Mouse (Mus musculus): ENCODE measurements around the gene Tmeff2. TPM values are rescaled to one million over a fixed set of nuclear protein-coding genes. Genes with fewer than 3 reads are reported as not detected.

The Tmeff2 gene
- total RNA-seq, 2 experiments from 2014 or later = 57.3 to 60.8 TPM

GRCm38 (mm10) chr1:50999793-51000192, 99.3 kb downstream of the Tmeff2 start:
- DNase-seq (ENCODE audit: low spot score in 2 of 2) = no peak
- Histone ChIP-seq H3K4me3 (no peak overlapping the region), H3K27ac (no peak overlapping the region)
- TF ChIP-seq CTCF (conservative IDR thresholded peaks at IDR 0.05) = no peak

DNA sequence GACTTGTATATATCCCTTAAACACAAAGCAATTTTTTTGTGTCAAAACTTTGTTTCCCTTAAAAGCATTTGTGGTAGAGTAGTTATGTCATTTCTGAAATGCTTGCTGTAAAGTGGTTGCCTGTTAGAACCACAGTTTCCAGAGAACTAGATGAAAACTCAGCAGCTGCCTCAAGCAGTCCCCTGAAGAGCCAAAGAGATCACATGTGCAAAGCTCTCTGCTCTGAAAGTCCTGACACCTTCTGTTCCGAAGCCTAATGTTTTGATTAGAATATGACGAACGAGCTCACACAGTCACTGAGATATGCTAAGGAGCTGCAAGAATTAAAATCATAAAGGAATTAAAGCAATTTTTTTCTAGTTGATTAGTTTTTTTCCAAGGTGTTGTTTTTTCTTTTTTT, 107.9 kb downstream of the Tmeff2 start:
- DNase-seq (ENCODE audit: low spot score in 2 of 2) = no peak
- H3K27ac ChIP-seq = peak overlapping the region; percentile 39; the same call in 1 of the 2 replicates
- no peak for TF ChIP-seq CTCF (conservative IDR thresholded peaks at IDR 0.05)
- no peak overlapping the region for H3K4me3 ChIP-seq

DNA sequence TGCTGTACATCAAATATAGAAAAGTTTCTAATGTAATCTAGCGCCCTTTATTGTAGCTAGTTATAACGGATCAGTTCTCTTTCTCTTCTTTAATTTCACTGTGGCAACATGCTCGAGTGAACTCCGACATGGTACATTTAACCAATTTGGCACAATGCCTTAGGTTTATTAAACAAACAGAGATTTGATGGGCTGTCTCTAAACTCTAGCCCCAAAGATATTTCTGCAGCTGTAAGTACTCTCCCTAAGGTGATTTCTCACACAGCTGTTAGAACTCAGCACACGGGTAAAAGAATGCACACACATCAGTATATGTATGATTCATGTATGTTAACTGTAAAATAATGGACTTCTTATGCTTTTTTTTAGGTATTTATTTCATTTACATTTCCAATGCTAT, 139.8 kb downstream of the Tmeff2 start:
- TF ChIP-seq CTCF (conservative IDR thresholded peaks at IDR 0.05) = no peak
- Histone ChIP-seq H3K27ac (no peak overlapping the region), H3K4me3 (no peak overlapping the region)
- no peak for DNase-seq (ENCODE audit: low spot score in 2 of 2)

DNA sequence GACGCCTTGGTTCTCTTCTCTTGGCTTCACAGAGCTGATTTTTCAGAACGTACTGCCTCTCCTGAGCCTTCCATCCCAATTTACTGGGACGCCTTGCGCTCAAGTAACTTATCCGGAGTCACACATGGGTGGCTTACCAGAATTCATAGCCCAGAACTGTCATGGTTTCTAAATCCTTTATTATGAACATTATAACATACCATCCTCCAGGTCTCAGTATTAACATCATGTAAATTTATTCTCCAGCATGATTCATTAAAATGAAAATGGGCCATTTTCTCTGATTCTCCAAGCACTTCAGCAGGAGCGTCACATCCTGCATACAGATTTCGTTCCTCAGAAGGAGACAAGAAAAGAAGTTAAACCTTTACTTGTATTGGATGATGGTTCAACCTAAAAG, 144.4 kb downstream of the Tmeff2 start:
- TF ChIP-seq CTCF (conservative IDR thresholded peaks at IDR 0.05) = no peak
- Histone ChIP-seq H3K27ac (0 out of 2 replicates have a peak overlapping the region, but pooled peaks have one; percentile 18), H3K4me3 (no peak overlapping the region)
- no peak for DNase-seq (ENCODE audit: low spot score in 2 of 2)

DNA sequence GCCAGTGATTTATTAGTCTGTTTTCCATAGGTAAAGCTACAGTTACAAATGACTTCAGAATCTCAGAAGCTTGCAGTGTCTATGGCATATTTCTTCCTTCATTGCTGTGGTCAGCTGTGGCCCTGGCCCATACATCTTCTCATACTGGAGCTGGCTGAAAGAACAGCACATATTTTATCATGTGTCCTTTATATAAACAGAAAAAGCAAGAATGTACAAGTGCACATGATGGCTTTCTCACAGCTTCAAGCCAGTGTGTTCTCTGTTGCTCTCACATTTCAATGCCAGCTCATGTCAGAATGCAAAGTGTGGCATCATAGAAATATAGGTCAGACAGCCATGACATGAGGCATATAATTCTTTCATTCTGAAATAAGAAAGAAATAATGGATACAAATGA, 164.1 kb downstream of the Tmeff2 start:
- DNase-seq (ENCODE audit: low spot score in 2 of 2) = no peak
- Histone ChIP-seq H3K4me3 (no peak overlapping the region), H3K27ac (no peak overlapping the region)
- TF ChIP-seq CTCF (conservative IDR thresholded peaks at IDR 0.05) = no peak

DNA sequence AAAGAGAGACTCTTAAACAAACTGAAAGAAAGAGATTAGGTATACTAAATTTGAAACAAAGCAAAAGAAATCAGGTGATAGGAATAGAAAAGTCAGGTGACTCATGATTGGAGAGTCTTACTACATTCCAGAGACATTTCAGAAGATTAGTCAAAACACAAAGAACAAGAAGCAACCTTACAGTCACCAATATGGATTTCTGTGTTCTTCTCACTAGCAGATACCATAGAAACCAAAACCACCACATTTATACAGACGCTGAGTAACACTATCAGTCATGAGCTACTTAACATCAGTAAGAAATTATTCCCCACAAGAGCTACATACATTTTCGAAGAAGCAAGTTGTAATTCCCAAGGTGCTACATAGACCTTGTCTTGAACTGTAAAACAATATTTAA, 165.2 kb downstream of the Tmeff2 start:
- Histone ChIP-seq H3K4me3 (no peak overlapping the region), H3K27ac (no peak overlapping the region)
- no peak for TF ChIP-seq CTCF (conservative IDR thresholded peaks at IDR 0.05)
- no peak for DNase-seq (ENCODE audit: low spot score in 2 of 2)

DNA sequence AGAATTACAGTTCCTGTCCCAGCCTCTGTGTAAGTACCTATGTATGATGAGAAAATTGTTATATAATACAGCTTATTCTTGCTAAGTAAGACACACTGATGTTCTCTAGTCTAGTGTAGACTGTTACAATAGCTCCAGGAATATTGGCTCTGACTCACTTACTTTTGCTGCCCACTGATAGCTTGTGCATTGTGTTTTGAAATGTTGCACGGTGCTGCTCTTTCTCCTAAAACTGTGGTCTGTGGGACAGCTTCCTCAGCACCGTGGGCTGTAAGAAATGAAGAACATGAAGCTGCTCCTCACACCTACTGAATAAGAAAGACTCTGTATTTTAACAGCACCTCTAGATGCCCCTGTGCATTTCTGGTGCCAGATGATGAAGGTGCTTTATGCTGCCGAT, 168.4 kb downstream of the Tmeff2 start:
- TF ChIP-seq CTCF (conservative IDR thresholded peaks at IDR 0.05) = no peak
- peak overlapping the region; percentile 74; the same call in 1 of the 2 replicates for H3K27ac ChIP-seq
- H3K4me3 ChIP-seq = no peak overlapping the region
- DNase-seq (ENCODE audit: low spot score in 2 of 2) = no peak

DNA sequence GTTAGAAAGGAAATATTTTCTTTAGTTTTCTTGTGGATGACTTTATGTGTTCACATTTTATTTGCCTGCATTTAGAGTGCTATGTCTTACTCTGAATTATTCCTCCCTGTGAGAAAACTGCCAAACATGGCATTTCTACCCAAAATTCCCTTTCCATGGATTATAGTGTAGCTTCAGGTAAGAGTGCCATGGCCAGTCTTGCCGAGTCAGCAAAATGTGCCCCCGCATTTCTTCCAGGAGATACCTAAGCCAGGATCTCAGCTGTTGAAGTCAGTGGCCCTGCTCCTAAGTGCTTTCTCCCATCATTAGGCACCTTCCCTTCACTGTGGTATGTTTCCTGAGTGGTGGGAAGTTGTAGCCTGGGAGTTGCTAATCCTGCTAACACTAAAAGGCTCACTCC, 168.8 kb downstream of the Tmeff2 start:
- H3K27ac ChIP-seq = peak overlapping the region; percentile 74; the same call in 1 of the 2 replicates
- TF ChIP-seq CTCF (conservative IDR thresholded peaks at IDR 0.05) = no peak
- DNase-seq (ENCODE audit: low spot score in 2 of 2) = no peak
- H3K4me3 ChIP-seq = no peak overlapping the region

DNA sequence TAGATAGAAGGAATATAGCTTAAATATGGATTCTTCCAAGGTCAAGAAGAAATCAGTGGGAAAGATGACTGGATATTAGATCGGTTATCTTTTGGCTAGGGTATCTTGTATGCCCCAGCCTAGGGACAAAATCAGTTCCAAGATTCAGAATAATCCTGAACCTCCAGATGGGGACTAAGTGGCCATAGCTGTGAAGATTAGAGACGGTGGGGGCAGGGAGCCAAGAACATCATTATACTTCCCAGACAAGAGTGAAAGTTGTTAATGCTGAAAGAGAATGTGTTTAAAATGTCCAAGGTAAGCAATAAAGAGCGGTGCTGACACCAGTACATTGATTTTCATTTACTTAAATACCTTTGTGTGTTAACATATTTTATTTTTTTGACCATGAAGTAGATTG, 173.6 kb downstream of the Tmeff2 start:
- no peak for DNase-seq (ENCODE audit: low spot score in 2 of 2)
- no peak for TF ChIP-seq CTCF (conservative IDR thresholded peaks at IDR 0.05)
- no peak overlapping the region for H3K4me3 ChIP-seq

DNA sequence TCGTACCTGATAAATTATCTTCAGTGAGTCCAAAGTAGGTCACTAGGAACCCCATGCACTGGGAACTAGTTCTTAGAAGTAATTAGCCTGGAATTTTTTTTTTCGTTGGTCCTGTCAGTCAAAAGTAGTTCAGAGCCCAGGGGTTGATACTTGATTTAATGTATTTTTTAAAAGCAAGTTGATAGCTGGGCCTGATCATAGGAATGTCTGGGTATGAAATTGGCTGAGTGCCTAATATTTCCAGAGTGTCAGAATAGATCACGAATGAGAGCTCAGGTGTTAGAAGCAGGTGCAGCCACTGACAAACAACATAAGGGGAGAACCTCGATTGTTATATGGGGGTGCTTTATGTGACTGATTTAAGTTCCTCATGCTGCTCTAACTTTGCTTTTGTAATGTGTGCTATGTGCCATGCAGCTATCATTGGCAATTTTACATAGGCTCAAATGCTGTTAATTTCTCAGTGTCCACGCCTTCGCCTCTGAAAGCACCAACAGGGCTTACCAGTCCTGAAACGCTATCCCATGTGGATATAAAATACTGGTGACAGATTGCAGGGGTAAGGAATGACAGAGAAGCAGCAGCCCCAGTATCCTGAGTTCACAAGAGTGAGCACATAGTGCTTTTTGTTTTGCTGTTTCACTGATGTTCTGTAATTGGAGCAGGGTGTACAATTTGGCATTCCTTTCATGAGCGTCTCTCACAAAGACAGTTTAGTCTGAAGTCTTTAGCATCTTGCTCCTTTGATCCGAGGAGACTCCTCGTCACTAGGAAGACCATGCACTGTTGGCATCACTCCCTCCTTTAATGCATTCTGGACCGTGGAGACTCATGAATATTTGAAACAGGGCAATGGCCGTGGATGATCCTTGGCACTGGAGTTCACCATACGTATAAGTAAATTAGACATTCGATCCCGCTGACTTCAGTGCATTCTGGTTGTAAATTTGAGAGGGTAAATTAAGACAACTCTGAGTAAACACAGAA, 175.6 kb downstream of the Tmeff2 start:
- H3K27ac ChIP-seq = peak overlapping the region; percentile 55; the same call in 1 of the 2 replicates
- no peak for DNase-seq (ENCODE audit: low spot score in 2 of 2)
- H3K4me3 ChIP-seq = no peak overlapping the region; the same call in 1 of the 2 replicates
- no peak for TF ChIP-seq CTCF (conservative IDR thresholded peaks at IDR 0.05)

More for the DNA sequence above, 173.6 kb downstream of the Tmeff2 start:
- peak overlapping the region; percentile 23; the same call in 1 of the 2 replicates for H3K27ac ChIP-seq

GRCm38 (mm10) chr1:51088921-51089320, 188.5 kb downstream of the Tmeff2 start:
- TF ChIP-seq CTCF (conservative IDR thresholded peaks at IDR 0.05) = no peak

GRCm38 (mm10) chr1:51089803-51090202, 189.4 kb downstream of the Tmeff2 start:
- Histone ChIP-seq H3K4me3 (no peak overlapping the region), H3K27ac (no peak overlapping the region)
- no peak for TF ChIP-seq CTCF (conservative IDR thresholded peaks at IDR 0.05)
- DNase-seq (ENCODE audit: low spot score in 2 of 2) = no peak

More at GRCm38 (mm10) chr1:51088921-51089320, 188.5 kb downstream of the Tmeff2 start:
- H3K4me3 ChIP-seq = no peak overlapping the region
- H3K27ac ChIP-seq = no peak overlapping the region
- DNase-seq (ENCODE audit: low spot score in 2 of 2) = no peak

DNA sequence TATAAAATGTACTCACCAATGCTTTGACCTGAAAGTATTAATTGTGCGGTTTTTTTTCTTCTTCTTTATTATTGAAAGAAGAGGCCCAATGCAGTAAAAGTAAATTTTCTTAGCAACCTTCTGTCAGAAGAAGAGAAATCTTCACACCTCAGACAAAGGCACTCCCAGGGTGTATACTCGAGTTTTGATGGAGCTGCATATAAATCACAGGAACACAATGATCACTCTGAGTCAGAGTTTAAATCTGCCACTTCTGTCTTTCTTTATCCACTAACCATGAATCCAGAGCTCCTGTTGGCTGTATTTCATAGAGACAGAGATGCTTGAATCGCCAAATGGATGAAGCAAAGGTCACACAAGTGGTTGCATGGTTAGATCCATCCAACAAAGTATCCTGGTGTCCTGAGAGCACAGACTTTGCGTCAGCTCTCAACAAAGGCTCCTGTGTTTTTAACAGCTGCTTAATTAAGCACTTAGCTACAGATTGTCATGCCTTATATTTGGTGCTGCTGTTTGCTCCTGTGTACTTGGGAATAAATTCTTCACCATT, 189.8 kb downstream of the Tmeff2 start:
- TF ChIP-seq CTCF (conservative IDR thresholded peaks at IDR 0.05) = no peak
- no peak overlapping the region for H3K27ac ChIP-seq
- DNase-seq (ENCODE audit: low spot score in 2 of 2) = no peak
- no peak overlapping the region for H3K4me3 ChIP-seq
